19 mouse cellular contexts compared by ENCODE assay signal in genomic region chr7:51791561-51791863, GRCm38 (mm10).
DNase-seq lines count a peak whose midpoint lies in the region; ATAC-seq and TF ChIP-seq lines count a peak whose summit lies in the region.
"Had no signal": no experiment of that assay in that cellular context is flagged by ENCODE, and none has a peak within 500 bp of the region (broad histone marks: within the 10 kb centered on the region; RNA-seq: fewer than 3 reads in every experiment).

No protein-coding gene starts in this region.

- TF ChIP-seq CTCF in hindbrain, postnatal 0 days (IDR thresholded peaks at IDR 0.05; ENCODE audit: low read depth), result no peak
- TF ChIP-seq CTCF in cerebellum, adult 2 months (IDR thresholded peaks at IDR 0.05; ENCODE audit: borderline replicate concordance, insufficient read depth, low read depth, low read length), result no peak

- no peak overlapping the region for H3K4me3 ChIP-seq in forebrain, embryonic 11.5 days (ENCODE audit: low read depth, low read length)
- no peak overlapping the region for H3K4me3 ChIP-seq in forebrain, embryonic 16.5 days (replicated peaks; ENCODE audit: low read length)
- H3K4me3 ChIP-seq in hindbrain, postnatal 0 days (ENCODE audit: low read length), result no peak overlapping the region
- H3K4me3 ChIP-seq in midbrain, embryonic 16.5 days (ENCODE audit: low read depth, low read length), result no peak overlapping the region
- no peak overlapping the region for H3K4me3 ChIP-seq in cerebellum, adult 2 months (replicated peaks; ENCODE audit: insufficient read depth, low read depth, low read length)
- H3K4me3 ChIP-seq: heart, embryonic 12.5 days; lung, embryonic 15.5 days had no signal

- no peak for DNase-seq in forebrain, embryonic 11.5 days (ENCODE audit: low spot score)
- no peak for DNase-seq in hindbrain, postnatal 0 days (ENCODE audit: low spot score)
- no peak for DNase-seq in cerebellum, adult 2 months
- DNase-seq in adrenal gland, postnatal 36 days, result no peak
- no peak for DNase-seq in right cerebral cortex, postnatal 4 days
- no peak for DNase-seq in right cerebral cortex, postnatal 14 days
- DNase-seq: cerebellum, adult 9-10 months; heart, postnatal 14 days; kidney, adult 8-10 months; kidney, postnatal 36 days; thymus, adult 18-20 months had no signal

- H3K4me2 ChIP-seq in forebrain, embryonic 11.5 days (ENCODE audit: low read depth, low read length, severe bottlenecking), result no peak overlapping the region
- H3K4me2 ChIP-seq in forebrain, embryonic 16.5 days (ENCODE audit: low read length), result no peak overlapping the region
- peak overlapping the region; percentile 40 for H3K4me2 ChIP-seq in hindbrain, postnatal 0 days (ENCODE audit: low read depth, low read length)
- peak overlapping the region; percentile 37 for H3K4me2 ChIP-seq in midbrain, embryonic 16.5 days (ENCODE audit: low read length)
- H3K4me2 ChIP-seq: heart, embryonic 12.5 days; lung, embryonic 15.5 days had no signal

- H3K9me3 ChIP-seq in forebrain, embryonic 11.5 days (ENCODE audit: control insufficient read depth, low read length), result no peaks in the 10 kb centered on the region
- H3K9me3 ChIP-seq in forebrain, embryonic 16.5 days (ENCODE audit: control insufficient read depth, low read length), result no peaks in the 10 kb centered on the region
- no peaks in the 10 kb centered on the region for H3K9me3 ChIP-seq in hindbrain, postnatal 0 days (ENCODE audit: low read length)
- H3K9me3 ChIP-seq in midbrain, embryonic 16.5 days (replicated peaks; ENCODE audit: control insufficient read depth, low read length, poor library complexity, severe bottlenecking), result no peaks in the 10 kb centered on the region
- H3K9me3 ChIP-seq: heart, embryonic 12.5 days; lung, embryonic 15.5 days had no signal

- ATAC-seq in forebrain, embryonic 11.5 days (replicated peaks; ENCODE audit: low FRiP score), result no peak
- no peak for ATAC-seq in forebrain, embryonic 16.5 days
- peak; percentile 30; the same call in 1 of the 2 replicates for ATAC-seq in hindbrain, postnatal 0 days
- ATAC-seq in midbrain, embryonic 16.5 days, result peak; percentile 40
- ATAC-seq: inflammation-experienced regulatory T-cells, adult 6 months had no signal

- H3K9ac ChIP-seq in forebrain, embryonic 11.5 days (ENCODE audit: low read length), result no peak overlapping the region
- no peak overlapping the region for H3K9ac ChIP-seq in forebrain, embryonic 16.5 days (replicated peaks; ENCODE audit: low read depth, low read length)
- H3K9ac ChIP-seq in hindbrain, postnatal 0 days (replicated peaks; ENCODE audit: low read length), result peak overlapping the region; percentile 33; the same call in 1 of the 2 replicates
- peak overlapping the region; percentile 48; the same call in 1 of the 2 replicates for H3K9ac ChIP-seq in midbrain, embryonic 16.5 days (ENCODE audit: low read depth, low read length)
- H3K9ac ChIP-seq: heart, embryonic 12.5 days; liver, embryonic 14.5 days; lung, embryonic 15.5 days had no signal

- peak overlapping the region; percentile 78 for H3K27ac ChIP-seq in forebrain, embryonic 11.5 days (ENCODE audit: low read depth, low read length)
- peak overlapping the region; percentile 68 for H3K27ac ChIP-seq in forebrain, embryonic 16.5 days (ENCODE audit: low read length)
- peak overlapping the region; percentile 69; the same call in 1 of the 2 replicates for H3K27ac ChIP-seq in hindbrain, postnatal 0 days
- peak overlapping the region; percentile 84 for H3K27ac ChIP-seq in midbrain, embryonic 16.5 days (ENCODE audit: low read length)
- no peak overlapping the region for H3K27ac ChIP-seq in cerebellum, adult 2 months (ENCODE audit: insufficient read depth, low read length)
- H3K27ac ChIP-seq: liver, embryonic 14.5 days; lung, embryonic 15.5 days; macrophage had no signal

- TF ChIP-seq POLR2A in cerebellum, adult 2 months (IDR thresholded peaks at IDR 0.05; ENCODE audit: borderline replicate concordance, insufficient read depth, low read length), result no peak

- no peaks in the 10 kb centered on the region for H3K36me3 ChIP-seq in forebrain, embryonic 11.5 days (ENCODE audit: control insufficient read depth, insufficient read depth, low read length)
- H3K36me3 ChIP-seq in forebrain, embryonic 16.5 days (ENCODE audit: control insufficient read depth, insufficient read depth), result no peaks in the 10 kb centered on the region
- H3K36me3 ChIP-seq in hindbrain, postnatal 0 days (ENCODE audit: insufficient read depth, low read length), result no peaks in the 10 kb centered on the region
- H3K36me3 ChIP-seq in midbrain, embryonic 16.5 days (ENCODE audit: control insufficient read depth, insufficient read depth, low read length), result no peaks in the 10 kb centered on the region
- H3K36me3 ChIP-seq: heart, embryonic 12.5 days; lung, embryonic 15.5 days had no signal

- no peaks in the 10 kb centered on the region for H3K27me3 ChIP-seq in forebrain, embryonic 11.5 days (ENCODE audit: control insufficient read depth, insufficient read depth, low read length)
- no peaks in the 10 kb centered on the region for H3K27me3 ChIP-seq in forebrain, embryonic 16.5 days (replicated peaks; ENCODE audit: control insufficient read depth, insufficient read depth, low read length)
- no peaks in the 10 kb centered on the region for H3K27me3 ChIP-seq in hindbrain, postnatal 0 days (ENCODE audit: insufficient read depth, low read length)
- H3K27me3 ChIP-seq in midbrain, embryonic 16.5 days (ENCODE audit: control insufficient read depth, insufficient read depth, low read depth, low read length), result no peaks in the 10 kb centered on the region
- H3K27me3 ChIP-seq in cerebellum, adult 2 months (ENCODE audit: control insufficient read depth, insufficient read depth, low read length), result no peaks in the 10 kb centered on the region
- H3K27me3 ChIP-seq: CH12.LX; heart, embryonic 12.5 days; lung, embryonic 15.5 days had no signal

- 83% methylated on average over 3 of the region's 3 CpGs for WGBS in forebrain, embryonic 11.5 days
- 66% methylated on average over 3 of the region's 3 CpGs for WGBS in forebrain, embryonic 16.5 days
- 42% methylated on average over 3 of the region's 3 CpGs for WGBS in hindbrain, postnatal 0 days
- WGBS in midbrain, embryonic 16.5 days, result 45% methylated on average over 3 of the region's 3 CpGs
- 43% methylated on average over 3 of the region's 3 CpGs for WGBS in cerebellum, adult 2 months

- H3K4me1 ChIP-seq in forebrain, embryonic 11.5 days (replicated peaks; ENCODE audit: control insufficient read depth, insufficient read depth, low read length), result no peaks in the 10 kb centered on the region
- peaks cover 7% of the 10 kb centered on the region for H3K4me1 ChIP-seq in forebrain, embryonic 16.5 days (replicated peaks; ENCODE audit: control insufficient read depth, insufficient read depth, low read length)
- H3K4me1 ChIP-seq in hindbrain, postnatal 0 days (ENCODE audit: insufficient read depth, low read length), result no peaks in the 10 kb centered on the region
- H3K4me1 ChIP-seq in midbrain, embryonic 16.5 days (ENCODE audit: control insufficient read depth, insufficient read depth, low read length), result peaks cover 13% of the 10 kb centered on the region
- no peaks in the 10 kb centered on the region for H3K4me1 ChIP-seq in cerebellum, adult 2 months (ENCODE audit: control insufficient read depth, insufficient read depth, low read length)
- H3K4me1 ChIP-seq: heart, embryonic 12.5 days; lung, embryonic 15.5 days had no signal

Comparison
In these comparisons a context has a peak if more than half of its experiments do, and no peak if none do; other contexts are left out.
1. ATAC-seq: peak in hindbrain, postnatal 0 days (single experiment) and midbrain, embryonic 16.5 days (single experiment); none in forebrain, embryonic 11.5 days (single experiment) and forebrain, embryonic 16.5 days (single experiment).
2. H3K4me2 ChIP-seq: peak in hindbrain, postnatal 0 days (single experiment) and midbrain, embryonic 16.5 days (single experiment); none in forebrain, embryonic 11.5 days (single experiment) and forebrain, embryonic 16.5 days (single experiment).
3. H3K9ac ChIP-seq: peak in hindbrain, postnatal 0 days (single experiment) and midbrain, embryonic 16.5 days (single experiment); none in forebrain, embryonic 11.5 days (single experiment) and forebrain, embryonic 16.5 days (single experiment).